ENCODE assay signal across 9 mouse cellular contexts in genomic region chr10:76801841-76802499, GRCm38 (mm10).
DNase-seq lines count a peak whose midpoint lies in the region; ATAC-seq lines count a peak whose summit lies in the region.
"Had no signal": no experiment of that assay in that cellular context is flagged by ENCODE, and none has a peak within 500 bp of the region (broad histone marks: within the 10 kb centered on the region; RNA-seq: fewer than 3 reads in every experiment).

No protein-coding gene starts in this region.

- 72% methylated on average over 6 of the region's 6 CpGs for WGBS in midbrain, embryonic 16.5 days
- WGBS in midbrain, embryonic 14.5 days: 76% methylated on average over 6 of the region's 6 CpGs
- 73% methylated on average over 6 of the region's 6 CpGs for WGBS in intestine, embryonic 15.5 days

- ATAC-seq in midbrain, embryonic 16.5 days: no peak
- ATAC-seq in midbrain, embryonic 14.5 days (ENCODE audit: low FRiP score, low TSS enrichment): no peak
- no peak for ATAC-seq in intestine, embryonic 15.5 days

- H3K27me3 ChIP-seq in midbrain, embryonic 16.5 days (ENCODE audit: control insufficient read depth, insufficient read depth, low read depth, low read length): no peaks in the 10 kb centered on the region
- no peaks in the 10 kb centered on the region for H3K27me3 ChIP-seq in midbrain, embryonic 14.5 days (ENCODE audit: control insufficient read depth, insufficient read depth, low read length)
- H3K27me3 ChIP-seq in intestine, embryonic 15.5 days (replicated peaks): no peaks in the 10 kb centered on the region

- H3K27ac ChIP-seq in midbrain, embryonic 16.5 days (ENCODE audit: low read length): 0 out of 2 replicates have a peak overlapping the region, but pooled peaks have one; percentile 9
- no peak overlapping the region for H3K27ac ChIP-seq in midbrain, embryonic 14.5 days (replicated peaks; ENCODE audit: low read depth, low read length)
- no peak overlapping the region for H3K27ac ChIP-seq in intestine, embryonic 15.5 days

- peaks cover 7% of the 10 kb centered on the region for H3K4me1 ChIP-seq in midbrain, embryonic 16.5 days (ENCODE audit: control insufficient read depth, insufficient read depth, low read length)
- H3K4me1 ChIP-seq in midbrain, embryonic 14.5 days (ENCODE audit: control insufficient read depth, insufficient read depth, low read length): peaks cover 6% of the 10 kb centered on the region; the same call in 1 of the 2 replicates
- H3K4me1 ChIP-seq in intestine, embryonic 15.5 days (replicated peaks): no peaks in the 10 kb centered on the region

- DNase-seq in frontal cortex, postnatal 25 days (ENCODE audit: low spot score in 2 of 2): peak; percentile 13 to 27
- no peak for DNase-seq in frontal cortex, postnatal 14 days (ENCODE audit: low spot score in 2 of 2)
- DNase-seq in midbrain, embryonic 14.5 days: no peak
- peak; percentile 89 to 90 for DNase-seq in cerebellum, postnatal 25 days
- peak; percentile 91 for DNase-seq in retina, embryonic 14.5 days (ENCODE audit: low spot score)
- DNase-seq in urinary bladder, adult 18-20 months (ENCODE audit: low spot score in 2 of 2): no peak
- DNase-seq: thymus, postnatal 4 days had no signal

- no peak overlapping the region for H3K4me3 ChIP-seq in midbrain, embryonic 16.5 days (ENCODE audit: low read depth, low read length)
- H3K4me3 ChIP-seq in midbrain, embryonic 14.5 days (replicated peaks; ENCODE audit: low read depth, low read length): no peak overlapping the region
- H3K4me3 ChIP-seq in intestine, embryonic 15.5 days (replicated peaks): no peak overlapping the region

- H3K9ac ChIP-seq in midbrain, embryonic 16.5 days (ENCODE audit: low read depth, low read length): no peak overlapping the region
- H3K9ac ChIP-seq in midbrain, embryonic 14.5 days (replicated peaks; ENCODE audit: low read length): no peak overlapping the region
- no peak overlapping the region for H3K9ac ChIP-seq in intestine, embryonic 15.5 days

- 0 out of 2 replicates have a peak, but pooled peaks cover 5% of the 10 kb centered on the region for H3K36me3 ChIP-seq in midbrain, embryonic 16.5 days (ENCODE audit: control insufficient read depth, insufficient read depth, low read length)
- H3K36me3 ChIP-seq in midbrain, embryonic 14.5 days (ENCODE audit: control insufficient read depth, insufficient read depth, low read length): peaks cover 8% of the 10 kb centered on the region; the same call in 1 of the 2 replicates
- no peaks in the 10 kb centered on the region for H3K36me3 ChIP-seq in intestine, embryonic 15.5 days

- H3K9me3 ChIP-seq in midbrain, embryonic 16.5 days (replicated peaks; ENCODE audit: control insufficient read depth, low read length, poor library complexity, severe bottlenecking): no peaks in the 10 kb centered on the region
- H3K9me3 ChIP-seq in midbrain, embryonic 14.5 days (ENCODE audit: control insufficient read depth, low read length): no peaks in the 10 kb centered on the region
- no peaks in the 10 kb centered on the region for H3K9me3 ChIP-seq in intestine, embryonic 15.5 days

- H3K4me2 ChIP-seq in midbrain, embryonic 16.5 days (ENCODE audit: low read length): no peak overlapping the region
- no peak overlapping the region for H3K4me2 ChIP-seq in midbrain, embryonic 14.5 days (ENCODE audit: low read length)
- H3K4me2 ChIP-seq in intestine, embryonic 15.5 days (replicated peaks): no peak overlapping the region

Comparison
In these comparisons a context has a peak if more than half of its experiments do, and no peak if none do; other contexts are left out.
1. DNase-seq: peak in frontal cortex, postnatal 25 days (2 of 2), cerebellum, postnatal 25 days (2 of 2) and retina, embryonic 14.5 days (single experiment); none in frontal cortex, postnatal 14 days (0 of 2), midbrain, embryonic 14.5 days (single experiment) and urinary bladder, adult 18-20 months (0 of 2).